Mouse (Mus musculus): Measurements from ENCODE around the gene Ttc19. TPM values are rescaled to one million over a fixed set of nuclear protein-coding genes. Genes with fewer than 3 reads are reported as not detected.

The Ttc19 gene
- polyA plus RNA-seq, 1 experiment from 2014 or later: 19.7 TPM

- H3K4me3 ChIP-seq (ENCODE audit: low read length): no peak overlapping the region
- no peaks in the 10 kb centered on the region for H3K9me3 ChIP-seq (replicated peaks; ENCODE audit: control insufficient read depth, low read length)
- H3K4me1 ChIP-seq (ENCODE audit: control insufficient read depth, insufficient read depth, low read length): peaks cover 4% of the 10 kb centered on the region; the same call in 1 of the 2 replicates
- no peak overlapping the region for H3K4me2 ChIP-seq (ENCODE audit: low read depth, low read length)
- no peak overlapping the region for H3K9ac ChIP-seq (ENCODE audit: low read length)
- H3K27me3 ChIP-seq (ENCODE audit: control insufficient read depth, insufficient read depth, low read length): peaks cover 20% of the 10 kb centered on the region
- no peak overlapping the region for H3K27ac ChIP-seq (ENCODE audit: low read length)
- H3K36me3 ChIP-seq (ENCODE audit: control insufficient read depth, insufficient read depth): no peaks in the 10 kb centered on the region
- 57% methylated on average over 11 of the region's 11 CpGs for WGBS
- no peak for ATAC-seq (replicated peaks; ENCODE audit: extremely low read depth, insufficient read depth, low FRiP score)
These were observed 30.2 kb upstream of the Ttc19 start for GRCm38 (mm10) chr11:62251047-62251446.

GRCm38 (mm10) chr11:62253380-62253779, 27.9 kb upstream of the Ttc19 start:
- no peak overlapping the region for H3K4me3 ChIP-seq (ENCODE audit: low read length)
- H3K9ac ChIP-seq (ENCODE audit: low read length): no peak overlapping the region
- H3K4me1 ChIP-seq (ENCODE audit: control insufficient read depth, insufficient read depth, low read length): peaks cover 4% of the 10 kb centered on the region; the same call in 1 of the 2 replicates
- no peaks in the 10 kb centered on the region for H3K36me3 ChIP-seq (ENCODE audit: control insufficient read depth, insufficient read depth)
- 74% methylated on average over 5 of the region's 5 CpGs for WGBS
- no peaks in the 10 kb centered on the region for H3K9me3 ChIP-seq (replicated peaks; ENCODE audit: control insufficient read depth, low read length)
- H3K27ac ChIP-seq (ENCODE audit: low read length): no peak overlapping the region
- H3K27me3 ChIP-seq (ENCODE audit: control insufficient read depth, insufficient read depth, low read length): peaks cover 20% of the 10 kb centered on the region
- no peak overlapping the region for H3K4me2 ChIP-seq (ENCODE audit: low read depth, low read length)
- ATAC-seq (replicated peaks; ENCODE audit: extremely low read depth, insufficient read depth, low FRiP score): no peak

- Histone ChIP-seq H3K27ac (ENCODE audit: low read length) (no peak overlapping the region), H3K4me3 (ENCODE audit: low read length) (no peak overlapping the region), H3K27me3 (ENCODE audit: control insufficient read depth, insufficient read depth, low read length) (no peaks in the 10 kb centered on the region), H3K4me1 (ENCODE audit: control insufficient read depth, insufficient read depth, low read length) (no peaks in the 10 kb centered on the region), H3K4me2 (ENCODE audit: low read depth, low read length) (no peak overlapping the region), H3K9ac (ENCODE audit: low read length) (no peak overlapping the region), H3K9me3 (replicated peaks; ENCODE audit: control insufficient read depth, low read length) (no peaks in the 10 kb centered on the region), H3K36me3 (ENCODE audit: control insufficient read depth, insufficient read depth) (no peaks in the 10 kb centered on the region)
- ATAC-seq (replicated peaks; ENCODE audit: extremely low read depth, insufficient read depth, low FRiP score): no peak
- WGBS: 52% methylated on average over 5 of the region's 5 CpGs
These were observed 22.1 kb upstream of the Ttc19 start for GRCm38 (mm10) chr11:62259214-62259613.

DNA sequence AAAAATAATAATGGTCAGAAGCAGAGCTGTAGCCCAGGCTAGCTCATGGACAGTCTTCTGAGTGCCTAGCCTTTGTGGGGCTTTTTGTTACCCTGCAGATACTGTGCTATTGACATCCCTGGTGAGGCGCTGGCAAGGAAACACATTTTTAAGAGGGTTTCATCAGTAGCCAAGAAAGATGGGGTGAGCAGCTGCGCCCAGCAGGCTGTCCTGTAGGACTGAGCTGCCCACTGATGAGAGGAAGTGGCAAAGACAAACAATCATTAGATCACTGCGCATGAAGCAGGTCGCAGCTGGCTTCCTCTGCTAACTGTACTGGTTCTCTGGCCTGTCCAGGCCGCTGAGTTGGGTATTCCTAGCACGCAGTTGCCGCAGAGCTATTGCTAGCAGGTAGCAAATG, 17.7 kb upstream of the Ttc19 start:
- WGBS: 70% methylated on average over 7 of the region's 7 CpGs
- Histone ChIP-seq H3K4me2 (ENCODE audit: low read depth, low read length) (no peak overlapping the region), H3K4me1 (ENCODE audit: control insufficient read depth, insufficient read depth, low read length) (no peaks in the 10 kb centered on the region), H3K9me3 (replicated peaks; ENCODE audit: control insufficient read depth, low read length) (no peaks in the 10 kb centered on the region), H3K27ac (ENCODE audit: low read length) (no peak overlapping the region), H3K4me3 (ENCODE audit: low read length) (no peak overlapping the region), H3K27me3 (ENCODE audit: control insufficient read depth, insufficient read depth, low read length) (no peaks in the 10 kb centered on the region), H3K9ac (ENCODE audit: low read length) (no peak overlapping the region), H3K36me3 (ENCODE audit: control insufficient read depth, insufficient read depth) (no peaks in the 10 kb centered on the region)
- ATAC-seq (replicated peaks; ENCODE audit: extremely low read depth, insufficient read depth, low FRiP score): no peak

DNA sequence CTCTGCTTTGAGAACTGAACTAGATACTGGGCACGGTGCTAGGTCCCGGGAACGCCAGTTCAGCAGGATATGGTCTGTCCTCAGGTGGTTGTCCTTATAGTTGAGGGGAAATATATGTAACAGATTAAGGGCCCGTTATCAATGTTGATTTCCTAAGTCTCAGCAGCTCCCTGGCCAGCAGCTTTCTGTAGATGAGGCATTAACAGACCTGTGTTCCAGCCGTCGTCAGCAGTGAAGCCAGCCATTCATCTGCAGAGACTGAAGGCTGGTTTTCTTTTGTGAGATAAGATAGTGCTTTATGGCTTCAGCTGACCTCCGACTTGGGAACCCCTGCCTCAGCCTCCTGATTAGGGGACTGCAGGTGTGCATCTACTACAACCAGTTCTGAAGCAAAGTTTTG, 17.3 kb upstream of the Ttc19 start:
- 37% methylated on average over 7 of the region's 7 CpGs for WGBS
- Histone ChIP-seq H3K27ac (ENCODE audit: low read length) (no peak overlapping the region), H3K4me2 (ENCODE audit: low read depth, low read length) (no peak overlapping the region), H3K4me1 (ENCODE audit: control insufficient read depth, insufficient read depth, low read length) (no peaks in the 10 kb centered on the region), H3K36me3 (ENCODE audit: control insufficient read depth, insufficient read depth) (no peaks in the 10 kb centered on the region), H3K27me3 (ENCODE audit: control insufficient read depth, insufficient read depth, low read length) (no peaks in the 10 kb centered on the region), H3K9ac (ENCODE audit: low read length) (no peak overlapping the region), H3K9me3 (replicated peaks; ENCODE audit: control insufficient read depth, low read length) (no peaks in the 10 kb centered on the region), H3K4me3 (ENCODE audit: low read length) (no peak overlapping the region)
- ATAC-seq (replicated peaks; ENCODE audit: extremely low read depth, insufficient read depth, low FRiP score): no peak

DNA sequence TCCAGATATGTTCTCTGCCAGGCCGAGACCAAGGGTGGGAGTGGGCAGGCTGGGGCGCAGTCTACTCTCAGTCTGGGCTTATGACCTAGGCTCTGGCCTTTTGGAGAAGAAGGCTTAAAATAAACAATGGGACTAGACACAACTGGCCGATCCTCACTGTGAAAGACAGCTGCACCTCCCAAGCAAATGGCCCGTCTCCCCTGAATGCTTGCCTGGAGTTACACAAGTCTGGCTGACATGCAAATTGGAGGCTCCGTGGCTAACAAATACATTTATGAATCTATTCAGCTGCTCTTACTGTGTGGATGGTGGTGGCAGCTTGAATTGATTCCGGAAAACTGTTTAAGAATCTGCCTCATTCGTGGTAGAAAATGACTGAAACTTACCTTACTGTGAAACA, 15.6 kb upstream of the Ttc19 start:
- no peak overlapping the region for H3K4me3 ChIP-seq (ENCODE audit: low read length)
- ATAC-seq (replicated peaks; ENCODE audit: extremely low read depth, insufficient read depth, low FRiP score): no peak
- H3K4me1 ChIP-seq (ENCODE audit: control insufficient read depth, insufficient read depth, low read length): no peaks in the 10 kb centered on the region
- H3K27me3 ChIP-seq (ENCODE audit: control insufficient read depth, insufficient read depth, low read length): no peaks in the 10 kb centered on the region
- 84% methylated on average over 7 of the region's 7 CpGs for WGBS
- no peaks in the 10 kb centered on the region for H3K36me3 ChIP-seq (ENCODE audit: control insufficient read depth, insufficient read depth)
- no peak overlapping the region for H3K9ac ChIP-seq (ENCODE audit: low read length)
- H3K4me2 ChIP-seq (ENCODE audit: low read depth, low read length): no peak overlapping the region
- no peaks in the 10 kb centered on the region for H3K9me3 ChIP-seq (replicated peaks; ENCODE audit: control insufficient read depth, low read length)
- no peak overlapping the region for H3K27ac ChIP-seq (ENCODE audit: low read length)

- no peak for ATAC-seq (replicated peaks; ENCODE audit: extremely low read depth, insufficient read depth, low FRiP score)
- H3K27ac ChIP-seq (ENCODE audit: low read length): no peak overlapping the region
- H3K9ac ChIP-seq (ENCODE audit: low read length): no peak overlapping the region
- no peaks in the 10 kb centered on the region for H3K4me1 ChIP-seq (ENCODE audit: control insufficient read depth, insufficient read depth, low read length)
- no peaks in the 10 kb centered on the region for H3K36me3 ChIP-seq (ENCODE audit: control insufficient read depth, insufficient read depth)
- 52% methylated on average over 17 of the region's 17 CpGs for WGBS
- H3K4me2 ChIP-seq (ENCODE audit: low read depth, low read length): no peak overlapping the region
- no peak overlapping the region for H3K4me3 ChIP-seq (ENCODE audit: low read length)
- no peaks in the 10 kb centered on the region for H3K9me3 ChIP-seq (replicated peaks; ENCODE audit: control insufficient read depth, low read length)
- no peaks in the 10 kb centered on the region for H3K27me3 ChIP-seq (ENCODE audit: control insufficient read depth, insufficient read depth, low read length)
These were observed 14.6 kb upstream of the Ttc19 start for GRCm38 (mm10) chr11:62266466-62267214.

- Histone ChIP-seq H3K4me1 (ENCODE audit: control insufficient read depth, insufficient read depth, low read length) (no peaks in the 10 kb centered on the region), H3K27ac (ENCODE audit: low read length) (no peak overlapping the region), H3K4me2 (ENCODE audit: low read depth, low read length) (no peak overlapping the region), H3K9ac (ENCODE audit: low read length) (no peak overlapping the region), H3K4me3 (ENCODE audit: low read length) (no peak overlapping the region), H3K9me3 (replicated peaks; ENCODE audit: control insufficient read depth, low read length) (no peaks in the 10 kb centered on the region), H3K36me3 (ENCODE audit: control insufficient read depth, insufficient read depth) (no peaks in the 10 kb centered on the region), H3K27me3 (ENCODE audit: control insufficient read depth, insufficient read depth, low read length) (no peaks in the 10 kb centered on the region)
- WGBS: 74% methylated on average over 8 of the region's 8 CpGs
- ATAC-seq (replicated peaks; ENCODE audit: extremely low read depth, insufficient read depth, low FRiP score): no peak
These were observed 12.9 kb upstream of the Ttc19 start for GRCm38 (mm10) chr11:62268381-62268780.

DNA sequence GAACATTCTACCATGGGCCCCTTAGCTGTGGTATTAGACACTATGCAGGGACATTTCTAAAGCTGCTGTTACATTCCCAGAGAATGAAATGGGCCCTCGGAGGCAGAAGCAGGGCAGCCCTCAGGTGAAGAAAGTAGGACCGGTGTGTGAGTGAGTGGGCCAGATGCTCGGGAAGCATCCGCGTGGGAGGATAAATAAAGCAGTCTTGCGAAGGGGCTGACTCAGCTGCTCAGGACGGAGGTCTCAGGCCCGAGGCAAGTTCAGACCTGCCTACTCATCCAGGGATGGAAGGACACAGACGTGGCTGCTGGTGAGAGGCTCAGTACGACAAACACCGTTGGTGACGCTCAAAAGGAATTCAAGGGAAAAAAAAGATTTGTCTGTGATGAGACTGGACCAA, 12.2 kb upstream of the Ttc19 start:
- 65% methylated on average over 12 of the region's 12 CpGs for WGBS
- no peak for ATAC-seq (replicated peaks; ENCODE audit: extremely low read depth, insufficient read depth, low FRiP score)
- H3K27me3 ChIP-seq (ENCODE audit: control insufficient read depth, insufficient read depth, low read length): no peaks in the 10 kb centered on the region

More for the DNA sequence above, 12.2 kb upstream of the Ttc19 start:
- no peaks in the 10 kb centered on the region for H3K36me3 ChIP-seq (ENCODE audit: control insufficient read depth, insufficient read depth)
- H3K4me2 ChIP-seq (ENCODE audit: low read depth, low read length): no peak overlapping the region
- H3K27ac ChIP-seq (ENCODE audit: low read length): no peak overlapping the region
- no peaks in the 10 kb centered on the region for H3K9me3 ChIP-seq (replicated peaks; ENCODE audit: control insufficient read depth, low read length)
- no peak overlapping the region for H3K4me3 ChIP-seq (ENCODE audit: low read length)
- H3K9ac ChIP-seq (ENCODE audit: low read length): no peak overlapping the region
- H3K4me1 ChIP-seq (ENCODE audit: control insufficient read depth, insufficient read depth, low read length): no peaks in the 10 kb centered on the region

Data from heart, embryonic 16.5 days (tissue).